ENCODE assay signal across 26 mouse cellular contexts in genomic region chr11:65728906-65729305, GRCm38 (mm10).
"Had no signal": no experiment of that assay in that cellular context is flagged by ENCODE, and none has a peak within 500 bp of the region (broad histone marks: within the 10 kb centered on the region; RNA-seq: fewer than 3 reads in every experiment).

No protein-coding gene starts in this region.

- DNase-seq: kidney, adult 11 months; kidney, adult 8-10 months; kidney, postnatal 10 days; kidney, postnatal 36 days; layer of hippocampus, adult 9-11 months; liver; lung, adult 18-20 months; lung, postnatal 10 days; lung, postnatal 36 days; midbrain, embryonic 14.5 days; retina, postnatal 1 day; right cerebral cortex, postnatal 25 days; spleen, adult 18-20 months; thymus, adult 18-20 months; thymus, postnatal 14 days; thymus, postnatal 4 days had no signal

- H3K4me3 ChIP-seq: kidney, embryonic 15.5 days; layer of hippocampus, adult 2 months; limb, embryonic 10.5 days; limb, embryonic 13.5 days; liver, embryonic 12.5 days; liver, embryonic 15.5 days; lung, embryonic 15.5 days; megakaryocyte, embryonic 14.5 days; stomach, embryonic 15.5 days had no signal

- H3K4me1 ChIP-seq: kidney, embryonic 15.5 days; limb, embryonic 10.5 days; lung, embryonic 15.5 days; stomach, embryonic 15.5 days had no signal

- H3K27ac ChIP-seq: kidney, embryonic 15.5 days; layer of hippocampus, adult 2 months; limb, embryonic 10.5 days; limb, embryonic 13.5 days; liver, embryonic 12.5 days; liver, embryonic 15.5 days; lung, embryonic 15.5 days; stomach, embryonic 15.5 days had no signal

- H3K9me3 ChIP-seq: kidney, embryonic 15.5 days; limb, embryonic 10.5 days; limb, embryonic 13.5 days; liver, embryonic 12.5 days; liver, embryonic 15.5 days; lung, embryonic 15.5 days; megakaryocyte, embryonic 14.5 days; stomach, embryonic 15.5 days had no signal

- H3K9ac ChIP-seq: kidney, embryonic 15.5 days; limb, embryonic 13.5 days; liver, embryonic 12.5 days; liver, embryonic 15.5 days; lung, embryonic 15.5 days; stomach, embryonic 15.5 days had no signal

- ATAC-seq: liver, embryonic 12.5 days had no signal

- H3K4me2 ChIP-seq: kidney, embryonic 15.5 days; limb, embryonic 13.5 days; liver, embryonic 12.5 days; liver, embryonic 15.5 days; lung, embryonic 15.5 days; midbrain, embryonic 11.5 days; stomach, embryonic 15.5 days had no signal

- H3K27me3 ChIP-seq: kidney, embryonic 15.5 days; limb, embryonic 13.5 days; liver, embryonic 12.5 days; liver, embryonic 15.5 days; lung, embryonic 15.5 days; megakaryocyte, embryonic 14.5 days; stomach, embryonic 15.5 days had no signal
